Mouse (Mus musculus) right cerebral cortex, postnatal 36 days (tissue): ENCODE measurements at regions not wholly inside any gene's neighbourhood (a gene's known extent, or its start where the extent isn't known, plus 50 kb on each side); places are given as distances from the start of the nearest gene placed in this dataset.
A peak's percentile ranks its signal among the peaks of the same experiment; 100 is the strongest.
"Not testable (repeated sequence)": the region's sequence is repeated elsewhere in the genome, so short reads cannot be mapped to it uniquely, and the experiment has no call there.

ENCODE experiments used
- DNase-seq, 2 experiments: peaks; one replicate each; pipeline ENCODE4 v3.0.0; 2022; ENCODE audit warnings: low spot score in 2 of 2, mixed read lengths in 1 of 2

- DNase-seq, result not testable (repeated sequence)
Observed at GRCm38 (mm10) chr1:30548761-30549160, 325.0 kb downstream of the Phf3 start.

GRCm38 (mm10) chr1:30540088-30540698 lies 333.5 kb downstream of the Phf3 start:
- no peak for DNase-seq

GRCm38 (mm10) chr1:30536989-30537975 lies 336.4 kb downstream of the Phf3 start:
- DNase-seq, result no peak

- DNase-seq, result no peak
Observed at GRCm38 (mm10) chr1:30517348-30517747, 356.4 kb downstream of the Phf3 start.

GRCm38 (mm10) chr1:30515846-30516245 lies 357.9 kb downstream of the Phf3 start:
- no peak for DNase-seq

GRCm38 (mm10) chr1:30503224-30503623 lies 370.5 kb downstream of the Phf3 start:
- DNase-seq, result peak; percentile 10 to 19

GRCm38 (mm10) chr1:30460295-30460958 lies 413.3 kb downstream of the Phf3 start:
- DNase-seq, result no peak

- peak in 1 of 2 experiments; percentile 12 for DNase-seq
Observed at GRCm38 (mm10) chr1:30437964-30438363, 435.8 kb downstream of the Phf3 start.

- peak in 1 of 2 experiments; percentile 7 for DNase-seq
Observed at GRCm38 (mm10) chr1:30416582-30416981, 457.1 kb downstream of the Phf3 start.

GRCm38 (mm10) chr1:30414881-30415439 lies 458.8 kb downstream of the Phf3 start:
- DNase-seq, result no peak
